Mouse (Mus musculus) spleen, adult 12 weeks (tissue): Measurements from ENCODE around the gene Snx14.

Experiments
- DNase-seq: peaks from one replicate; pipeline ENCODE4 v3.0.0; 2022; ENCODE audit warnings: low spot score

Gene Snx14

DNA sequence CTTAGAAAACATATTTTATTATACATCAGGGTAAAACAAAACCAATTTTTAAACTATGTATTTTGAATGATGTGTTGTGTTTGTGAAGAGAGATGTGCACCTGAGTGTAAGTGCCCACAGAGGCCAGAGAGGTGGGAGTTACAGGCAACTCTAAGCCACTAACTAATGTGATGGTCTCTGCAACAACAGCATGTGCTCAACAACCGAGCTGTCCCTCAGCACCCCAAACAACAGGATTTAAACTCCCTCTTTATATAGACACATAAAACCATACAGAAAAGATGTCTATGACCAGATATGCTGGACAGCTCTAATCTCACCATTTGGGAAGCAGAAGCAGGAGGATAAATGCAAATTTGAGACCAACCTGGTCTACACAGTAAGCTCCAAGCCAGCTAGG is 58.2 kb downstream of the Snx14 start:
- DNase-seq: no peak

DNA sequence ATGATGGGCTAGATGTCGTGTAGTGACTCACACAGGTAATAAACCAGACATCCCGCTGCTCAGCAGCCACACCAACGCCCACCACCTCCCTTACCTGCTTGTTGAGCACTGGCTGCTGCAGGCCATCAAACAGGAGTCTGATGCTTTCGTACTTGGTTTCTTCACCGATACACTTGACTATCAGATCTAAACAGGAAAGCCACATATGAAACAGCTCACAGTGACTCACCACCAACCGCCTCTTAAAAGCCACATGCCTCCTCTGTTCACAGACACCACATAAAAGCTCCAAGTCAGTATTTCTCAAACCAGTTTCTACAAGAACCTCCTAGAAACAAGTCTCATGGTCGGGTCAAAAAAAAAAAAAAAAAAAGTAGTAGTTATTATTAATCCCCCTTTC is 58.7 kb downstream of the Snx14 start:
- DNase-seq: no peak

DNA sequence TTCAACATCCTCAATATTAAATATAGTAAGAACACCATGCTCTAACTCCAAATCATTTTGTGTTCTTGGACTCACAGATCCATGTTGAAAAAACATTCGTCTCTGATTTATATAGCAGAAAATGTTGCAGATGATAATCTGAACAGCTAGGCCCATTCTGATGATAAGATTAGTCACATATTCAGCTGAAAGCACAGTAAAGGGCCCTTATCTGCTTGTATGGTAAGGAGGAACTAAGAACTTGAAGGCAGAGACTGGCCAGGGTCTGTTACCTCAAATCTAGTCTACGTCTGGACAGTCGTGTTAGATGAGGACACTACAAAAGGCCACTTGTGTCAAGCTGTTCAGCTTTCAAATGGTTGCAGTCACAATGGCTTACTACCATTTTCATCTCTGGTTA is 59.7 kb downstream of the Snx14 start:
- no peak for DNase-seq

DNA sequence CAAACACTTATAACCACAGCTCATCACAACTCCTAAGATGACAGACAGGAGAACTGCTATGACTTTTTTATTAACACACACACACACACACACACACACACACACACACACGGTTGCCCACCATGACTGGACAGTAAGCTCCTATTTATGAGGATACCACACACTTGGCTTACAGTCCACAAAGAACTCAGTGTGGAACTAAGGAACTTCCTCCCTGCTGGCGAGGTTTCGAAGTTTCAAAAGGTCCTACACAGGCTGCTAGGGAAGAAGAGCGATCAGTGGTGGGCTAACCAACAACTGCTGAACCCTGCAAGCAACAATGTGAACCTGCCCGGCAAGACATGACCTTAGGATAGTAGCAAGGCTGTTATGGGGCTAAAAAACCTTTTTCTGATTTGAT is 61.3 kb downstream of the Snx14 start:
- DNase-seq: no peak

GRCm38 (mm10) chr9:88373001-88373400 is 65.8 kb downstream of the Snx14 start:
- DNase-seq: no peak

GRCm38 (mm10) chr9:88371201-88371600 is 67.6 kb downstream of the Snx14 start:
- DNase-seq: no peak

- no peak for DNase-seq
These were observed 69.1 kb downstream of the Snx14 start for GRCm38 (mm10) chr9:88369666-88370065.

DNA sequence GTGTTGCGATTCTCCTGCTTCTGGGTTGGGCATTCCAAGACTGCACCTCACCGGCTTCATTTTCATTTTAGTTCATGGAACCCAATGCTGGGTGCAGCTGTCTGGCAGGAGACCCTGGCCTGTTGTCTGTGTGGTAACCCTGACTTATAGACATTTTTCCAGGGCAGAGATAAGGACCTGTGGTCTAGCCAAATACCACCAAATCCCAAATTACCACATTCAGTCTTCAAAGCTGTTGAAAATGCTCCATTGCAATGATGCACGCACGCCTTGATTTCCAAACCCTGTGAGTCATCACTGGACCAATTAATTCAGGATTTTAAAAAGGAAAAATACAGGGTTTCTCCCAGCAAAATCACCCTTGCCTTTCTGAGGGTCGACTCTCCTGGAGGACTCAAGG is 70.3 kb downstream of the Snx14 start:
- DNase-seq: no peak

GRCm38 (mm10) chr9:88367751-88368150 is 71.0 kb downstream of the Snx14 start:
- no peak for DNase-seq

DNA sequence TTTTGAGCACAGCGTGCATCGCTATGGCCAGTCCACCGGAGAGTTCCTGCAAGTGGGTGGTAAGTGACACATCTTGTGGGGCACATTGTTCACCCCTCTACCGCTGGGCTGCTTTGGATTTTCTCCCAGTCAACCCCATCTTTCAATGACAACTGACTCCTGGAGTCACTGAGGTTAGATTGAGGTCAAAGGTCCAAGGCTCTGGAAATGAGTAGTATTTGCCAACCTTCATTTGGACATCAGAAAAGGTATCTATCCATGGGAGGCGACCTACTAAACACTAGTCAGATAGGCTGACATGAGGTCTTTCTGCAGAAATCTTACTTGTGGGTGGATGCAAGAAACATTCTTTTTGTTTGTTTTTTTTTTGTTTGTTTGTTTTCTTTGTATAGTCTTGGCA is 71.4 kb downstream of the Snx14 start:
- DNase-seq: no peak

- DNase-seq: no peak
These were observed 71.9 kb downstream of the Snx14 start for GRCm38 (mm10) chr9:88366819-88367218.

DNA sequence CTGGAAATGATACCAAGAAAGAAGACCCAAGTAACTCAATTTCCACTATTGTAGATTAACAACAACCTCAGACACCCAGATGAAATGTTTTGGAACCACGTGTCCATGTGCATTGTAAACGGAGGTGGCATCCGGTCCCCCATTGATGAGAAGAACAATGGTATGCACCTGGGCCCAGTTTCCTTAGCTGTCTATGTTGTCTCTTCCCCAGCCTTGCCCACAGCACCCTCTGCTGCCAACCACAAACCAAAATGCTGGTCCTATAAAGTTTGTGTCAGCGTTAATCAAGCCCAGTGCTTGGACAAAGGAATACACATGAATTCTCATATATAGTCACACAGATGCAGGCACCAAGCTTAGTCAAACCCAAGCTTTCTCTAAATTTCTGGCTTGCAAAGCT is 72.5 kb downstream of the Snx14 start:
- no peak for DNase-seq

DNA sequence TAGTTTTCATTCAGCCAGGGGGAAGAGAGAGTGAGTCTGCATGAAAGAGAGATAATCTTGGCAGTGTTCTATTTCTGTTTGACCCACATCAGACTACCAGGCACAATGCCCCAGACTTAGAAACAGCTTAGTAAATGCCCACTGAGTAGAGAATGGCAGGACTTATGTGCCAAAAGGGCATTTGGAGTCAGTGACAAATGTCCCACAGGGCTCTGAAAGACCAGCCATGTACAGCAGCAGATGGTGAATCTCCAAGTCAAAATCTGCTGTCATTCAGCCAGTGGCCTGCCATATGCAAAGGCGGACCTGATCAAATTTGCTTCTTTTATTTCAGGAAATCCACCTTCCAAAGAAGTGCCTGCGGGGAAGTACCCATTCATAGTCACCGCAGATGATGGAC is 75.7 kb downstream of the Snx14 start:
- no peak for DNase-seq

- DNase-seq: no peak
These were observed 76.5 kb downstream of the Snx14 start for GRCm38 (mm10) chr9:88362055-88362850.

DNA sequence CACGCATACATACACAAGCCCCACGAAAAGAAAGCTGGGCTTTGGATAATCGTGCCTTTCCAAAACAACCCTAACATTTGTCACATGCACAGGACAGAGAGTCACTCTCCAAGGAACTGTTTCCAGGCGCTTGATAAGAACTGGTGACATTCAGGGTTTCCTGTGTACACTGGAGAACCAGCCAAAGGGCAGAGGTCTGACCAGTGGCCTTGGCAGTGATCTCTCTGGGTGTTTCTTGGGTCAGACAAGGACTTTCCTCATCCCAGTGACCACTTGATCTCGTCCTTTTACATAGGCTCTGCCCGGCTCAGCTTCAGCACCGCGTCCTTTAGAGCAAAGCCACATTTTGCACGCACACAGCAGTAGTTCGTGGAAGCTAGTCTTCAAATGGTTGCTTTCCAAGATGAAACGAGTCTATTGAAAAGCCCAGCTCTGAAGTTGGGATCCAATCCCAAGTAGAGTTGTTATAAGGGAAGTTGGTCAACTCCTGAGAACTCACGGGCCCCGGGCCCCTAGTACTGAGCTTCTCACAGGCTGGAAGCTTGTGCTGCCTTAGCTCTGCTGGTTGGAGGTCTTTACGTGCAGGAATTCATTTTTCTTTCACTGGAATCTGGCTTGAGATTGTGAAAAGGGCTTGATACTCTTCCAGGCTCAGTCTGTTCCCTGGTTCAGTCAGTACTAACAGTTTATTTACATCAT is 77.4 kb downstream of the Snx14 start:
- DNase-seq: no peak

- no peak for DNase-seq
These were observed 79.6 kb downstream of the Snx14 start for GRCm38 (mm10) chr9:88359140-88359539.

DNA sequence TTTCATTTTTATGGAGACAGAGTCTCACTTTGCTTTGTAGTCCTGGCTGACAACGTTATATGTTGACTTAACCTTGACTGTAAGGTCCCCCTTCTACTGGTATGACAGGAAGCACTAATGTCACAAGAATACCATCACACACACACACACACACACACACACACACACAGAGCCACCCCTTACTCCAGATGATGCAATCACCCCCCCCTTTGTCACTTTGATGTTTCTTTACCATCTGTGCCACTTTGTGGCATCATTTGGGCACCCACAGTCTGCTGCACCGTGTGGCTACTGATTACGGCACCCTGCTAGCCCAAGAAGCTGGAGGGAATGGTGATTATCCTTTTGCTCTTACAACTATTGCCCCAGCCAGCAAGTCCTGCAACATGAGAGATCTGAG is 81.6 kb downstream of the Snx14 start:
- no peak for DNase-seq

DNA sequence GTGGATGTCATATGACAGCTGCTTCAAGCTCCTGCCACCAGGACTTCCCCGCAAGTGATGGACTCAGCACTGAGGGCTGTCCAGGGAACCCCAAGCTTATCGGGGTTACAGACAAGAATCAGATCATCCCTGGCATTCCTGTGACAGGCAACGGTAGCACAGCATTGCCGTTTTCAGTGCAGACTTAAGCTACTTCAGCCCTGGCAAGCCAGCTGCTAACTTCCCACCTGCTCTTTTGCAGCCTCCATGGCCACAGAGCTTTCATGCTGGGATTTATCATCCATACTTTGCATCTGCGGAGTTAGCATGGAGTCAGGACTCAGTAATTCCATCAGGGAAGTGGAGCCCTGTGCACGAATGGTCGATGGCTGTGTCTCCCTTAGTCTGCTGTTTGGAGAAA is 85.3 kb downstream of the Snx14 start:
- DNase-seq: no peak

GRCm38 (mm10) chr9:88352741-88353140 is 86.0 kb downstream of the Snx14 start:
- DNase-seq: no peak

DNA sequence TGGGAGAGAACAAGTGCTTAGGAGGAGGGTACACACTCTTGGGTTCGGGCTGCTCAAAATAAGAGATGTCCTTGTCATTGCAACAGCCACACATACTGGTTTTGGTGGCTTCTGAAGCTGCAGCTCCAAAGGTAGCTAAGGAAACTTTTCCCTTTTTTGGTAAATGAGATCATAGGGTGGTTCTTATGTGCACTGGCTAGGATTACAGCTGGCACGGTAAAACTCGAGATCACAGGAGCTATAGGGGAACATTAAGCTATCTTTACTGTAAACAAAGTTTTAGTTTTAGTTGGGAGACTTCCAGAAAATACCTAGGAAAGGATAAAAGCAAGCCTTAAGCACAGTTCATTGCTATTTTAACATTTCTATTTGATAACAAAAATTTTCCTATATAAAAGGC is 87.6 kb downstream of the Snx14 start:
- DNase-seq: no peak

GRCm38 (mm10) chr9:88350317-88350716 is 88.4 kb downstream of the Snx14 start:
- no peak for DNase-seq

DNA sequence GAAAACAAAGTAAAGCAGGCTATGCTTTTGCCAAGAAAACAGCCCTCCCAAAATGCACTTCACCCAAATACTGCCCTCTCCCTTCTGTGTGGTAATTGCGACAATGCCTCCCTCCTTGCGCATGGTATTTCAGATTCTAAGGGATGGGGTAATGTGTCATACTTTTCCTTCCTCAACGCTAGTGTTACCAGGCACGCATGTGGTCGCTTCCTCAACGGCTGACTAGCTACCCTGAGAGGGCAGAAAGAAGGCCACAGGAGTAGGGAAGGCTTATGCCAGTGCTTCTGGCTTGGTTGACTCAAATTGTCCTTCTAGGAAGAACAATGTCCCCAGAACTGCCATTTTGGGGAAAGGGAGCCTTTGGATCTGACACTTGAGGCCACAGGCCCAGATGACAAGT is 90.1 kb downstream of the Snx14 start:
- DNase-seq: no peak

DNA sequence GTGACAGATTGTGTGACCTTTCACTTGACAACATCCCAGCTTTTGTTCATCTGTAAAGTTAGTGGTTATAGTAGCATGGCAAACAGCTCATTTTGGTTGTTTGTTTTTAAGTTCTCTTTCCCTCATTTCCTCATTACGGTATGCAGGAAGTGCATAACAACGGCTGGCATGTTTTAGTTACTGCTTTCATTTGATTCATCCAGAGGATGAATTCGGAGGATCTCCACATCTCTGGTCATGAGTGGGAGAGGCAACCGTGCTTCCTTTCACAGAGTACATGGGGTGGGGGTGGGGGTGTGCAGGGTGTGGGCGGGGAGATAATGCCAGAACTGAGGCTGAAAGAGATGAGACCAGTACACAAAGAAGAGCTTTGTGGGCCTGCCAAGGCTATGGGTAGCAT is 91.9 kb downstream of the Snx14 start:
- DNase-seq: no peak

DNA sequence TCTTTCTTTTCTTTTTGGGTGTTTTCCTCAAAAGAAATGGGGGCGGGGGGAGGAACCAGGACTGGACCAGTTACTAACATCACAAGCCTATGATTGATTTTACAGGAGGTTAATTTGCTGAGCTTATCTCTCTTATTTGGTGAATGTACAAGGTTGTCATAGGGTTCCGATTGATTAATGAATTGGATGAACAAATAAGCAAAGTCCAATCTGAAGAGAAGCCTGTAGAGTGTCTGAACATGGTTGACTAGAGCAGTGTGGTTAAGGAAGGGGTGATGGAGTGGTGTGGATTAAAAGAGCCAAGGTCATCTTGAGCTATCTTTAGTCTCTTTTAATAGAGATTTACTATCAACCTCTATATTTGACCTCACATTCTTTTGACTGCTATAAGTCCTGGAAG is 94.3 kb downstream of the Snx14 start:
- no peak for DNase-seq
